Mouse (Mus musculus): ENCODE measurements around the gene D430042O09Rik.

DNA sequence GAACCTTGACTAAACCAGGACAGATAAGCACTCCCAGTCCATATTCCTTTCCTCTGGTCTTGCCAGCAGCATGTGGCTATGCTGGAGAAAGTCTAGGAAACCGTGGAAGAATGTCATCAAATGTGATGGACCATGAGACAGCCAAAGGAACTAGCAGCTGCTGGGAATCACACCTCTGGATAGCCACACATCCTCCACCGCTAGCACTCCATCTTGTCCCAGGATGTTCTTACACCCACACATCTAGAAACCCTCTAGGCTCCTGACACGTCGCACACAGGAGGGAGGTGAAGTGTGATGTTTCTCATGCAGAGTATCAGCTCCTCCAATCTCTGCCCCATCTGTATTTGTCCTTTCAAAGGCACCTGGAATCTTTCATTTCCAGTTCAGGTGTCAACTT, 17.2 kb upstream of the D430042O09Rik start:
- TF ChIP-seq CTCF (IDR thresholded peaks at IDR 0.05; ENCODE audit: borderline replicate concordance, insufficient read depth, low read length) (no peak), POLR2A (IDR thresholded peaks at IDR 0.05; ENCODE audit: low read depth, low read length) (no peak)
